Mouse (Mus musculus) liver, embryonic 14.5 days (tissue): ENCODE measurements at regions not wholly inside any gene's neighbourhood (a gene's known extent, or its start where the extent isn't known, plus 50 kb on each side); places are given as distances from the start of the nearest gene placed in this dataset.

Experiments
- ATAC-seq: fragments of 200-750 bp; cut with Nextera tagmentation; 2 replicates; pipeline ENCODE4 v1.8.0; 2017; ENCODE audit warnings: moderate number of reproducible peaks, mild to moderate bottlenecking, moderate library complexity; ENCODE audit not compliant: insufficient read depth
- DNase-seq, 3 experiments: peaks; one replicate each; pipeline ENCODE4 v3.0.0-alpha.2; 2012 to 2013; ENCODE audit warnings: low read depth in 3 of 3, low spot score in 3 of 3
- H3K27ac ChIP-seq: fragments of 300-500 bp; sonication (generic); 2 replicates; pipeline ENCODE4 v1.5.1; 2014; ENCODE audit warnings: moderate library complexity, mild to moderate bottlenecking, control low read depth, inconsistent platforms
- H3K27me3 ChIP-seq: fragments of 300-500 bp; sonication (generic); 2 replicates; pipeline ENCODE4 v1.6.1; 2014; ENCODE audit warnings: mild to moderate bottlenecking, low read length, moderate library complexity; ENCODE audit not compliant: control insufficient read depth, insufficient read depth
- H3K36me3 ChIP-seq: fragments of 300-500 bp; sonication (generic); replicated peaks from 2 replicates; pipeline ENCODE4 v1.6.1; 2014; ENCODE audit warnings: low read depth; ENCODE audit not compliant: control insufficient read depth, insufficient read depth
- H3K4me1 ChIP-seq, 2 experiments: fragments of 200-500 bp in 1 of 2; fragments of 300-500 bp in 1 of 2; sonication (generic) in 1 of 2; replicated peaks; 2 replicates each; pipeline ENCODE4 v1.6.1; 2012 to 2014; ENCODE audit warnings: antibody characterized with exemption in 1 of 2, inconsistent platforms in 1 of 2, low read length in 1 of 2; ENCODE audit not compliant: control insufficient read depth in 2 of 2, insufficient read depth in 2 of 2
- H3K4me2 ChIP-seq: fragments of 300-500 bp; sonication (generic); 2 replicates; pipeline ENCODE4 v1.6.1; 2014; ENCODE audit warnings: low read depth, mild to moderate bottlenecking, control low read depth, moderate library complexity
- H3K4me3 ChIP-seq, 2 experiments: fragments of 200-500 bp in 1 of 2; fragments of 300-500 bp in 1 of 2; sonication (generic) in 1 of 2; 2 replicates each; pipeline ENCODE4 v1.5.1; 2012 to 2014; ENCODE audit warnings: low read depth in 2 of 2, low read length in 2 of 2, mild to moderate bottlenecking in 2 of 2, control low read depth in 1 of 2, inconsistent platforms in 1 of 2, moderate library complexity in 1 of 2; ENCODE audit not compliant: insufficient read depth in 1 of 2
- H3K9ac ChIP-seq: fragments of 300-500 bp; sonication (generic); replicated peaks from 2 replicates; pipeline ENCODE4 v1.6.1; 2014; ENCODE audit warnings: mild to moderate bottlenecking, control low read depth, moderate library complexity
- H3K9me3 ChIP-seq: fragments of 300-500 bp; sonication (generic); 2 replicates; pipeline ENCODE4 v1.6.1; 2016; ENCODE audit warnings: low read length, mixed read lengths; ENCODE audit not compliant: control insufficient read depth
- CTCF ChIP-seq: IDR thresholded peaks from 2 replicates; pipeline ENCODE4 v1.5.1; 2016; ENCODE audit warnings: antibody characterized with exemption, low read depth, control low read depth
- EP300 ChIP-seq: IDR thresholded peaks from 2 replicates; pipeline ENCODE4 v1.6.1; 2016; ENCODE audit warnings: antibody characterized with exemption, low read depth
- WGBS: fragments of 180-500 bp; shearing (Covaris S2); extraction: QIAGEN DNeasy Blood & Tissue Kit; methylation state at CpG from one replicate; pipeline ENCODE4 v1.1.7; 2014; ENCODE audit not compliant: insufficient replicate concordance; 5-methylcytosine and 5-hydroxymethylcytosine counted together

DNA sequence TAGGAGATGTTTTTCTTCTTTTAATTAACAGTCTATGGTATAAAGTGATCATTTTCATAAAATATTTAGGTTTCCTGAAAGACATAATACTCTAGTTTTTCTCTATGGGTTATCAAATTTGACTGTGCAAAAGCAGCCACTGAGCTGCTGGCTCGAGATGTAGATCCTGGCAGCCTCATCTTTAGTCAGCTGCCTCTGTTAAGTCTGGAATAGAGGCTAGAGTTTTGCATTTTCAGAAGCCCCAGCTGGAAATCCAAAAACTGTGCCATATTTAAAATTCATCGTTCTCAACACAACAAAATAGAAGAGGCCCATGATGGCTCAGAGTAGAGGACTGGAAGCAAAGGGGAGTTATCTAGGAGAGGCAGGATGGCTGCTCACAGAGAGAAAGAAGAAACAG lies 53.8 kb upstream of the Lpar1 start:
- Histone ChIP-seq H3K4me1 (no peaks in the 10 kb centered on the region), H3K27ac (no peak overlapping the region), H3K27me3 (no peaks in the 10 kb centered on the region), H3K36me3 (no peaks in the 10 kb centered on the region), H3K4me3 (no peak overlapping the region), H3K9me3 (no peaks in the 10 kb centered on the region), H3K4me2 (no peak overlapping the region), H3K9ac (no peak overlapping the region)
- 60% methylated on average over 2 of the region's 2 CpGs for WGBS
- DNase-seq (no peak), ATAC-seq (no peak)
- TF ChIP-seq CTCF: no peak
- no peak for TF ChIP-seq EP300

- no peaks in the 10 kb centered on the region for H3K27me3 ChIP-seq
- DNase-seq: no peak
- H3K9ac ChIP-seq: no peak overlapping the region
- H3K4me1 ChIP-seq: no peaks in the 10 kb centered on the region
- TF ChIP-seq CTCF (no peak), EP300 (no peak)
- H3K4me3 ChIP-seq: no peak overlapping the region
- H3K9me3 ChIP-seq: no peaks in the 10 kb centered on the region
- ATAC-seq: no peak
- no peak overlapping the region for H3K27ac ChIP-seq
- WGBS: 50% methylated on average over 3 of the region's 3 CpGs
- no peaks in the 10 kb centered on the region for H3K36me3 ChIP-seq
- no peak overlapping the region for H3K4me2 ChIP-seq
These were observed 52.2 kb upstream of the Lpar1 start for GRCm38 (mm10) chr4:58605941-58606340.
